Mouse (Mus musculus) MEL (cell line): ENCODE measurements around the gene Lama1. TPM values are rescaled to one million over a fixed set of nuclear protein-coding genes. Genes with fewer than 3 reads are reported as not detected.

Experiments used
- DNase-seq: peaks from one replicate; pipeline ENCODE4 v3.0.0; 2011; ENCODE audit warnings: low read depth, low spot score
- H3K27ac ChIP-seq: 2 replicates; pipeline ENCODE4 v1.5.1; 2012; ENCODE audit warnings: low read depth, mild to moderate bottlenecking, control low read depth, low read length, moderate library complexity; ENCODE audit not compliant: control insufficient read depth
- H3K27me3 ChIP-seq, 2 experiments: fragments of 150-350 bp in 1 of 2; sonication (generic) in 1 of 2; 2 replicates each; pipeline ENCODE4 v1.6.1; 2012; ENCODE audit warnings: low read length in 2 of 2, mild to moderate bottlenecking in 2 of 2, improper control_type of control experiment in 1 of 2, moderate library complexity in 1 of 2; ENCODE audit not compliant: insufficient read depth in 2 of 2, control insufficient read depth in 1 of 2
- H3K36me3 ChIP-seq, 2 experiments: 2 replicates each; pipeline ENCODE4 v1.6.1; 2012 to 2014; ENCODE audit warnings: low read length in 2 of 2, improper control_type of control experiment in 1 of 2, inconsistent platforms in 1 of 2, mild to moderate bottlenecking in 1 of 2; ENCODE audit not compliant: insufficient read depth in 2 of 2, control insufficient read depth in 1 of 2
- H3K4me1 ChIP-seq, 2 experiments: fragments of 150-350 bp in 1 of 2; sonication (generic) in 1 of 2; 2 replicates each; pipeline ENCODE4 v1.6.1; 2012; ENCODE audit warnings: low read length in 2 of 2, improper control_type of control experiment in 1 of 2, mild to moderate bottlenecking in 1 of 2; ENCODE audit not compliant: insufficient read depth in 2 of 2, control insufficient read depth in 1 of 2
- H3K4me3 ChIP-seq, 2 experiments: fragments of 150-350 bp in 1 of 2; sonication (generic) in 1 of 2; 2 replicates each; pipeline ENCODE4 v1.5.1; 2012; ENCODE audit warnings: low read depth in 2 of 2, low read length in 2 of 2, mild to moderate bottlenecking in 2 of 2, moderate library complexity in 2 of 2, control low read depth in 1 of 2, improper control_type of control experiment in 1 of 2; ENCODE audit not compliant: control insufficient read depth in 1 of 2, insufficient read depth in 1 of 2
- H3K79me2 ChIP-seq: 2 replicates; pipeline ENCODE4 v1.6.1; 2012; ENCODE audit warnings: mild to moderate bottlenecking, low read length, moderate library complexity; ENCODE audit not compliant: control insufficient read depth, poor library complexity, insufficient read depth
- H3K9ac ChIP-seq: 2 replicates; pipeline ENCODE4 v1.6.1; 2012; ENCODE audit warnings: low read depth, mild to moderate bottlenecking, control low read depth, low read length, moderate library complexity; ENCODE audit not compliant: control insufficient read depth, poor library complexity, severe bottlenecking
- H3K9me3 ChIP-seq: fragments of 150-350 bp; sonication (generic); replicated peaks from 2 replicates; pipeline ENCODE4 v1.6.1; 2012; ENCODE audit warnings: mild to moderate bottlenecking, low read length, improper control_type of control experiment, moderate library complexity; ENCODE audit not compliant: insufficient read depth
- BHLHE40 ChIP-seq: IDR thresholded peaks from 2 replicates; pipeline ENCODE4 v1.6.1; 2012; ENCODE audit warnings: low read depth, mild to moderate bottlenecking, inconsistent platforms, low read length, improper control_type of control experiment, borderline replicate concordance
- CHD1 ChIP-seq: IDR thresholded peaks from 2 replicates; pipeline ENCODE4 v1.6.1; 2012; ENCODE audit warnings: low read depth, mild to moderate bottlenecking, inconsistent platforms, low read length, improper control_type of control experiment
- ELF1 ChIP-seq: IDR thresholded peaks from 2 replicates; pipeline ENCODE4 v1.6.1; 2014; ENCODE audit warnings: low read depth, mild to moderate bottlenecking, inconsistent platforms, low read length, improper control_type of control experiment, moderate library complexity
- HCFC1 ChIP-seq: IDR thresholded peaks from 2 replicates; pipeline ENCODE4 v1.6.1; 2012; ENCODE audit warnings: low read depth, mild to moderate bottlenecking, inconsistent platforms, low read length, improper control_type of control experiment, moderate library complexity
- JUND ChIP-seq: IDR thresholded peaks from 2 replicates; pipeline ENCODE4 v1.6.1; 2011; ENCODE audit warnings: low read depth, mild to moderate bottlenecking, improper control_type of control experiment, low read length
- KAT2A ChIP-seq: conservative IDR thresholded peaks from 2 replicates; pipeline ENCODE4 v1.6.1; 2012; ENCODE audit warnings: low read depth, low read length, improper control_type of control experiment, inconsistent platforms
- MEF2A ChIP-seq: IDR thresholded peaks from 2 replicates; pipeline ENCODE4 v1.6.1; 2014; ENCODE audit warnings: low read depth, mild to moderate bottlenecking, inconsistent platforms, low read length, improper control_type of control experiment; ENCODE audit not compliant: poor library complexity, insufficient replicate concordance, severe bottlenecking; ENCODE audit errors: extremely low read depth
- MXI1 ChIP-seq: IDR thresholded peaks from 2 replicates; pipeline ENCODE4 v1.6.1; 2011; ENCODE audit warnings: mild to moderate bottlenecking, low read depth, low read length, improper control_type of control experiment
- MYC ChIP-seq: IDR thresholded peaks from 2 replicates; pipeline ENCODE4 v1.6.1; 2011; ENCODE audit warnings: low read depth, mild to moderate bottlenecking, low read length, improper control_type of control experiment, moderate library complexity
- POLR2A ChIP-seq, 2 experiments: IDR thresholded peaks; 2 replicates each; pipeline ENCODE4 v1.6.1; 2011 to 2012; ENCODE audit warnings: low read length in 2 of 2, mild to moderate bottlenecking in 2 of 2, control low read depth in 1 of 2, improper control_type of control experiment in 1 of 2, low read depth in 1 of 2, moderate library complexity in 1 of 2; ENCODE audit not compliant: control insufficient read depth in 1 of 2, insufficient read depth in 1 of 2, poor library complexity in 1 of 2
- POLR2AphosphoS2 ChIP-seq: IDR thresholded peaks from 2 replicates; pipeline ENCODE4 v1.6.1; 2011; ENCODE audit warnings: low read length, improper control_type of control experiment
- RCOR1 ChIP-seq: IDR thresholded peaks from 2 replicates; pipeline ENCODE4 v1.6.1; 2012; ENCODE audit warnings: low read depth, mild to moderate bottlenecking, inconsistent platforms, low read length, improper control_type of control experiment
- SMC3 ChIP-seq: IDR thresholded peaks from 2 replicates; pipeline ENCODE4 v1.6.1; 2011; ENCODE audit warnings: low read depth, low read length, improper control_type of control experiment
- TAL1 ChIP-seq: IDR thresholded peaks from 2 replicates; pipeline ENCODE4 v1.6.1; 2012; ENCODE audit warnings: mild to moderate bottlenecking, inconsistent platforms, low read length, moderate library complexity, mixed read lengths
- TBP ChIP-seq: IDR thresholded peaks from 2 replicates; pipeline ENCODE4 v1.8.0; 2011; ENCODE audit warnings: low read depth, low read length, improper control_type of control experiment
- TCF12 ChIP-seq: IDR thresholded peaks from 2 replicates; pipeline ENCODE4 v1.6.1; 2014; ENCODE audit warnings: low read depth, mild to moderate bottlenecking, inconsistent platforms, low read length, improper control_type of control experiment, moderate library complexity
- USF1 ChIP-seq: IDR thresholded peaks from 2 replicates; pipeline ENCODE4 v1.6.1; 2014; ENCODE audit warnings: low read depth, mild to moderate bottlenecking, inconsistent platforms, low read length, improper control_type of control experiment, moderate library complexity
- ZNF384 ChIP-seq: IDR thresholded peaks from 2 replicates; pipeline ENCODE4 v1.6.1; 2012; ENCODE audit warnings: low read depth, mild to moderate bottlenecking, inconsistent platforms, low read length, improper control_type of control experiment
- polyA plus RNA-seq, 2 experiments: library from polyadenylated mRNA; stranded (reverse) in 1 of 2; unstranded in 1 of 2; fragments of >175 nt in 1 of 2; fragments of >200 nt in 1 of 2; gene quantifications; 2 replicates each; pipeline versions ENCODE4 v1.2.1 to v1.2.4; 2012; ENCODE audit warnings: low replicate concordance in 2 of 2, low read depth in 1 of 2; ENCODE audit not compliant: insufficient read length in 2 of 2, insufficient read depth in 1 of 2, missing spikeins in 1 of 2
- total RNA-seq: library from RNA; depleted of rRNA; stranded (reverse); fragments of 300-350 nt; gene quantifications from 2 replicates; pipeline ENCODE4 v1.2.3, GENCODE M21; 2012

The Lama1 gene
- total and polyA plus RNA-seq, 3 experiments: not detected

- H3K36me3 ChIP-seq: no peaks in the 10 kb centered on the region
- H3K4me3 ChIP-seq: no peak overlapping the region
- TF ChIP-seq BHLHE40: no peak
- TF ChIP-seq POLR2AphosphoS2: no peak
- no peak for TF ChIP-seq ELF1
- no peak for TF ChIP-seq RCOR1
- TF ChIP-seq MYC: no peak
- no peak for TF ChIP-seq TAL1
- TF ChIP-seq POLR2A (IDR thresholded peaks at IDR 0.05; ENCODE audit: control insufficient read depth in 1 of 2, insufficient read depth in 1 of 2, low read depth in 1 of 2, low read length in 2 of 2, poor library complexity in 1 of 2): no peak
- no peak for TF ChIP-seq SMC3
- no peak for TF ChIP-seq CHD1
- TF ChIP-seq TCF12: no peak
- no peak for TF ChIP-seq TBP
- no peaks in the 10 kb centered on the region for H3K9me3 ChIP-seq
- no peaks in the 10 kb centered on the region for H3K4me1 ChIP-seq
- H3K79me2 ChIP-seq: no peaks in the 10 kb centered on the region
- no peak for DNase-seq
- no peak overlapping the region for H3K27ac ChIP-seq
- H3K9ac ChIP-seq: no peak overlapping the region
- H3K27me3 ChIP-seq: no peaks in the 10 kb centered on the region
Observed at GRCm38 (mm10) chr17:67809171-67809570, 112.1 kb downstream of the Lama1 start.

DNA sequence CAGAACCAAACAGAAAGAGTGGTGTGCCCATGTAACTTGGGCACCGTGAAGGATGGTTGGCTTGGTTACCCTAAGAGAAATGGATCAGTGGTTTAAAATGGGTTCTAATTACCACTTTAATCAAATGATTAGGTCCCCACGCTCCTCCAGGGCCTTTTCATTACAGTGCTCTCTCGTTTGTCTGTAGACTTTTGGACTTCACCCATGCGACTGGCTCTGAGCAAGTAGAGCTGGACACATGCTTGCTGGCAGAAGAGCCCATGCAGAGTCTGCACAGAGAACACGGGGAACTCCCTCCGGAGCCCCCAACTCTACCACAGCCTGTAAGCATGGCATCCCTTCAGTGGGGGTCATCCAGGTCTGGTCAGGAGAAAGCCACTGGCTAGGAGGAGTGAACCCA is 116.6 kb downstream of the Lama1 start:
- Histone ChIP-seq H3K9me3 (no peaks in the 10 kb centered on the region), H3K27ac (no peak overlapping the region), H3K36me3 (no peaks in the 10 kb centered on the region), H3K4me3 (no peak overlapping the region), H3K79me2 (no peaks in the 10 kb centered on the region), H3K4me1 (no peaks in the 10 kb centered on the region), H3K9ac (no peak overlapping the region), H3K27me3 (no peaks in the 10 kb centered on the region)
- DNase-seq: no peak
- TF ChIP-seq MEF2A: no peak
- TF ChIP-seq ELF1: no peak
- no peak for TF ChIP-seq JUND
- TF ChIP-seq ZNF384: no peak
- TF ChIP-seq MXI1: no peak
- TF ChIP-seq HCFC1: no peak
- no peak for TF ChIP-seq USF1

DNA sequence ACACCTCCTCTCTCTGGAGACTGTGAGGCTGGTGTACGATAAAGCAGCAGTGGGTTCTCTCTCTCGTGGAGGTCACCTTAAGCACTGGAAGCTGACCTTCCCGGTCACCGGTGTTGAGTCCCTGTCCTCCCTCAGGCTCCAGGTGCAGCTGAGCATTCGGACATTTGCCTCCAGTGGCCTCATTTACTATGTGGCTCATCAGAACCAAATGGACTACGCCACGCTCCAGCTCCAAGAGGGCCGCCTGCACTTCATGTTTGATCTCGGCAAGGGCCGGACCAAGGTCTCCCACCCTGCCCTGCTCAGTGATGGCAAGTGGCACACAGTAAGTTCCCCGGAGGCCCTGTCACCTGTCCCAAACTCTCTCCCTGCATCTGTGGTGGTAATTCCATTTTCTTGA is 118.7 kb downstream of the Lama1 start:
- H3K27me3 ChIP-seq: no peaks in the 10 kb centered on the region
- H3K9me3 ChIP-seq: no peaks in the 10 kb centered on the region
- H3K79me2 ChIP-seq: no peaks in the 10 kb centered on the region
- no peak overlapping the region for H3K9ac ChIP-seq
- no peak for DNase-seq
- H3K4me1 ChIP-seq: no peaks in the 10 kb centered on the region
- H3K4me3 ChIP-seq: no peak overlapping the region
- no peaks in the 10 kb centered on the region for H3K36me3 ChIP-seq
- TF ChIP-seq TAL1: no peak
- no peak for TF ChIP-seq MXI1
- TF ChIP-seq MEF2A: no peak
- TF ChIP-seq KAT2A: no peak
- no peak for TF ChIP-seq SMC3
- H3K27ac ChIP-seq: no peak overlapping the region
